Mouse (Mus musculus): ENCODE measurements around the gene Notum.

GRCm38 (mm10) chr11:120613481-120613972 is 47.4 kb downstream of the Notum start:
- TF ChIP-seq POLR2A (IDR thresholded peaks at IDR 0.05; ENCODE audit: insufficient read length, low read depth) (no peak), TCF12 (IDR thresholded peaks at IDR 0.05; ENCODE audit: insufficient read depth, poor library complexity, severe bottlenecking) (no peak), SRF (IDR thresholded peaks at IDR 0.05; ENCODE audit: control insufficient read depth, insufficient read length, low read depth) (no peak), E2F4 (IDR thresholded peaks at IDR 0.05; ENCODE audit: insufficient read depth) (no peak), POLR2AphosphoS2 (IDR thresholded peaks at IDR 0.05; ENCODE audit: insufficient read length, low read depth) (no peak)

All from myocyte (in vitro differentiated cells).